Mouse (Mus musculus) 3T3-L1 (cell line): ENCODE measurements at regions not wholly inside any gene's neighbourhood (a gene's known extent, or its start where the extent isn't known, plus 50 kb on each side); places are given as distances from the start of the nearest gene placed in this dataset.
A peak's percentile ranks its signal among the peaks of the same experiment; 100 is the strongest.

Source experiments
- DNase-seq: peaks from one replicate; pipeline ENCODE4 v3.0.0-alpha.2; 2015; ENCODE audit warnings: low read depth, low spot score

- DNase-seq: no peak
Observed at GRCm38 (mm10) chr3:51019650-51020346, 204.4 kb upstream of the Noct start.

- DNase-seq: no peak
Observed at GRCm38 (mm10) chr3:51024655-51025054, 199.6 kb upstream of the Noct start.

- DNase-seq: peak; percentile 78
Observed at GRCm38 (mm10) chr3:51031821-51032220, 192.4 kb upstream of the Noct start.

- DNase-seq: no peak
Observed at GRCm38 (mm10) chr3:51033292-51033691, 191.0 kb upstream of the Noct start.

- DNase-seq: no peak
Observed at GRCm38 (mm10) chr3:51036700-51037306, 187.4 kb upstream of the Noct start.

GRCm38 (mm10) chr3:51042223-51042846 lies 181.9 kb upstream of the Noct start:
- no peak for DNase-seq

GRCm38 (mm10) chr3:51048739-51049138 lies 175.5 kb upstream of the Noct start:
- DNase-seq: no peak

GRCm38 (mm10) chr3:51050156-51050555 lies 174.1 kb upstream of the Noct start:
- no peak for DNase-seq

- DNase-seq: no peak
Observed at GRCm38 (mm10) chr3:51055004-51055403, 169.2 kb upstream of the Noct start.

- DNase-seq: peak; percentile 75
Observed at GRCm38 (mm10) chr3:51064201-51064600, 160.0 kb upstream of the Noct start.

- no peak for DNase-seq
Observed at GRCm38 (mm10) chr3:51066373-51066772, 157.9 kb upstream of the Noct start.

GRCm38 (mm10) chr3:51072417-51072816 lies 151.8 kb upstream of the Noct start:
- DNase-seq: no peak

GRCm38 (mm10) chr3:51073003-51073679 lies 151.1 kb upstream of the Noct start:
- DNase-seq: no peak

- DNase-seq: peak; percentile 71
Observed at GRCm38 (mm10) chr3:51073743-51074319, 150.4 kb upstream of the Noct start.

- DNase-seq: peak; percentile 66
Observed at GRCm38 (mm10) chr3:51075219-51075920, 148.9 kb upstream of the Noct start.

GRCm38 (mm10) chr3:51078459-51078858 lies 145.8 kb upstream of the Noct start:
- no peak for DNase-seq

GRCm38 (mm10) chr3:51080415-51080814 lies 143.8 kb upstream of the Noct start:
- peak; percentile 43 for DNase-seq

- peak; percentile 75 for DNase-seq
Observed at GRCm38 (mm10) chr3:51080855-51081254, 143.4 kb upstream of the Noct start.

- no peak for DNase-seq
Observed at GRCm38 (mm10) chr3:51082831-51083575, 141.2 kb upstream of the Noct start.

- no peak for DNase-seq
Observed at GRCm38 (mm10) chr3:51083583-51083982, 140.7 kb upstream of the Noct start.

GRCm38 (mm10) chr3:51086441-51086849 lies 137.8 kb upstream of the Noct start:
- no peak for DNase-seq
